Mouse (Mus musculus) layer of hippocampus, postnatal 10 days (tissue): Measurements from ENCODE around the gene 2010109A12Rik. TPM values are rescaled to one million over a fixed set of nuclear protein-coding genes. Genes with fewer than 3 reads are reported as not detected.

ENCODE experiments used
- total RNA-seq, 2 experiments: library from RNA; stranded (reverse); gene quantifications; 2 replicates each; pipeline ENCODE4 v1.2.3; 2021

Gene 2010109A12Rik
- total RNA-seq, 2 experiments from 2014 or later: 0.87 to 1.1 TPM

Other genes with a start within 250 kb of the 2010109A12Rik start
- gene Sowahb, start 161.5 kb upstream of the 2010109A12Rik start, total RNA-seq: 1 to 10 TPM in 1 of 2 experiments, under 1 TPM in 1; 0.87 to 1.0 TPM
- 100 to 1,000 TPM; 147 to 157 TPM for gene Sept11, start 113.1 kb upstream of the 2010109A12Rik start, total RNA-seq
- gene Ccni, start within 50 bp of the 2010109A12Rik start, total RNA-seq: 100 to 1,000 TPM; 358 to 363 TPM
- gene Ccng2, start 60.7 kb downstream of the 2010109A12Rik start, total RNA-seq: 10 to 100 TPM; 42.6 to 52.7 TPM